Mouse (Mus musculus): ENCODE data around the gene Artn. TPM values are rescaled to one million over a fixed set of nuclear protein-coding genes. Genes with fewer than 3 reads are reported as not detected.

Artn gene
- total RNA-seq (2021): under 1 TPM; 0.11 to 0.21 TPM

DNA sequence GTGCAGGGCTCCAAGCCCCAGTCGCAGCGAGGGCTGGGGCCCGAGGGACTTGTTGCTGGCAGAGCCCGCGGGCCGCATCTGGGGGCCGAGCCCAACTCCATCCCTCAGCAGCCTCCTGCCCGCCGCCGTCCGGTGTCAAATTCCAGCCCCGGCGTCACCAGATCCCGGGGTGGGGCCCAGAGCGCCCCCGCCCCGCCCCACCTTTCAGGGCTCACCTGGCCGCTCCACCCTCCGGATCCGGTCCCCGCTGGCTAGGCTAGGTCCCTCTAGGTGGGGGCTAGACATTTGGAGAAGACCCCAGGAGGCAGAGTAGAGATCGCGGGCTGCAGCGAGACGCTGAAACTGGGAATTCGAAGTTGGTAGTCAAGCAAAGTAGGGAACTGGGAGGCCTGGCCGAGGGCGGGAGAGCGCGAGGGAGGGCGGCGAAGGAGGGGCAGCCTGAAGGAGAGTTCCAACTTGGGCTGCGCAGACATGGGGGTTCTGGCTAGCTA lies at the start of gene Artn:
TSS of gene Artn (minus strand) at position 373 of the 491 bp plus-strand sequence.
- no peak for DNase-seq (ENCODE audit: low spot score)
- intact Hi-C loops (cut with DNase I): loop anchor here (5.0 kb wide), 1 partner anchor 102 kb away; no protein-coding TSS in a partner anchor

GRCm38 (mm10) chr4:117979181-117979580 lies 49.6 kb upstream of the Artn start:
- DNase-seq (ENCODE audit: low spot score): no peak
- intact Hi-C loops (cut with DNase I): no loop called here

DNA sequence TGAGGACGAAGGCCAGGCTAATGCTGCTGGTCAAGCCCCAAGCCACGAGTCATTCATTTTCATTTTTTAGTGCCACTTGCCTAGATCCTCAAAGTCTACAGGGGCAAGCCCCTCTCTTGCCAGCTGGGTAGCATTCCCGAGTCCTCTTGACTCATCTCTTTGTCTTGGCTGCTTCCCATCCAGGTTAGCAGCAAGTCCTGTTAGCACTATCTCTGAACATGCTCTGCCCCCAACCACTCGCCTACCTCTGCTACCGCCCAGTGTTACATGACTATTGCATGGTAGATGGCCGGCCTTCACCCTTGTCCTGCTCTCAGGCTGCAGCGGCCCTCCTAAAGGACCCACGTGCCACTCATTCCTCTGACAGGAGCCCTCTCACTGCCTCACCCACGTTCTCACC lies 48.7 kb upstream of the Artn start:
- DNase-seq (ENCODE audit: low spot score): no peak
- intact Hi-C loops (cut with DNase I): no loop called here

- intact Hi-C loops (cut with DNase I): no loop called here
Measured at GRCm38 (mm10) chr4:117977841-117978240, 48.3 kb upstream of the Artn start.

GRCm38 (mm10) chr4:117977371-117977770 lies 47.8 kb upstream of the Artn start:
- no peak for DNase-seq (ENCODE audit: low spot score)
- intact Hi-C loops (cut with DNase I): no loop called here

More at GRCm38 (mm10) chr4:117977841-117978240, 48.3 kb upstream of the Artn start:
- DNase-seq (ENCODE audit: low spot score): no peak

DNA sequence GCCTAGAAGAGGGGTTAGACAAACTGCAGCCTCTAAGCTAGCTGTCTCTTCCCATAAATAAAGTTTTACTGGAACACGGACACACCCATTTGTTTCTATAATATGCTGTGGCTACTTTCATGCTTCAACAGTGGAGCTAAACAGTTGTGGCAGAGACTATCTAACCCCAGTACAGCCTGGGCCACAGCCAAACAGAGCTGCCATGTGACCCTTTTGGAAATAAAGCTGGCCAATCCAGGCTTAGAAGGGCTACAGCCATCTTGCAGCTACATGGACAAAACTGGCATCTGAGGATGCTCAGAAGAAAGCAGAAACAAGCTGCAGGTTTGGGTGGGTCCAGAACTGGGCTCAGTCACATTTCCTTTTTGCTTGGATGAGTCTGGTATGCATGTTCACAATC lies 46.3 kb upstream of the Artn start:
- DNase-seq (ENCODE audit: low spot score): no peak
- intact Hi-C loops (cut with DNase I): no loop called here

DNA sequence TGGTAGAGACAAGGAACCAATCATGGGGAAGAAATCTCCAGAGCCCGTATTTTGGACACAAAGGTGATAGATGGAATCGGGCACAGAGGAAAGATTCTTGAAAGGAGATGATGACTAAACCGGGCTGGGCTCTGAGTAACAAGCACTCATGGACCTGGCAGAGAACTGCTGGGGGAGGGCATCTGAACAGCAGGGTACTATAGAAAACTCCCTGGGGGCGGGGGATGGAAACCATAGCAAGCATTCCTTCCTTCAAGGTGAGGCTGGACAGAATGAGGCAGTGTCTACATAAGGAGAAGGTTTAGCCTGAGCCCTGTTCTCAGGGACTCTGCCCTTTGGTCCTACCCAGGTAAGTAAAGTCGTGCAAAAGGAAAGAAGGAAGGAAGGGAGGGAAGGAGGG lies 45.2 kb upstream of the Artn start:
- no peak for DNase-seq (ENCODE audit: low spot score)
- intact Hi-C loops (cut with DNase I): no loop called here

GRCm38 (mm10) chr4:117972999-117973398 lies 43.4 kb upstream of the Artn start:
- intact Hi-C loops (cut with DNase I): no loop called here
- DNase-seq (ENCODE audit: low spot score): no peak

DNA sequence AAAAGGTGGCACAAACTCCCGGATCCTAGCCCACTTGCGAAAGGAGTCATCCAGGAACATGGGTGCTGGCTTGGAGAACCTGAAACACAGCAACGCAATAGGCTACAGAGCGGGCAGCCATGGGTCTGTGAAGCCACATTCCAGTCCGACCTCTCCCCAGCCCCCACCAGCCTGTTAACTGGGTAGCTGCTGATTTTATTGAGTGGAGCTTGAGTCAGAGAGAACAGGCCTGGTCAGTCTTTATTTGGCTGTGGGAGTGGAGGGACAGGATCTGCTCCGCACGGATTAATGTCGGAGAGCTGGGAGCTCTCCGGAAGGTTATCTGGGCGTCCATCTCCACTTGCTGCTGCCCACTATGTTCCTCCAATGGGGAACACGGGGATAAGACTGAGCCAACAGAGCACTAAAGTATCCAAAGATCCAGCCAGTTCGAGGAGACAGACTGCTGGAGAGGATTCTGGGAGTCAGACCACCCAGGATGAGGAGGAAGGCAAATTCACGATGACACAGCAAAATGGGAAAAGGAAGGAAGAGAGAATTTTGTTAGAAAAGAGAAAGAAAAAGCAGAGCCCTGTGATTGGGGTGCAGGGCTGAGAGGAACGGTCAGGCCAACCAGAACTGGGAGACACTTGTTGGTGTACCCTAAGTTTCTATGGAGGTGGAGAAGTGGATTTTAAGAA lies 34.9 kb upstream of the Artn start:
- intact Hi-C loops (cut with DNase I): no loop called here
- DNase-seq (ENCODE audit: low spot score): no peak

GRCm38 (mm10) chr4:117957492-117957891 lies 27.9 kb upstream of the Artn start:
- intact Hi-C loops (cut with DNase I): no loop called here
- DNase-seq (ENCODE audit: low spot score): no peak

- DNase-seq (ENCODE audit: low spot score): no peak
- intact Hi-C loops (cut with DNase I): no loop called here
Measured at GRCm38 (mm10) chr4:117947493-117947892, 17.9 kb upstream of the Artn start.

DNA sequence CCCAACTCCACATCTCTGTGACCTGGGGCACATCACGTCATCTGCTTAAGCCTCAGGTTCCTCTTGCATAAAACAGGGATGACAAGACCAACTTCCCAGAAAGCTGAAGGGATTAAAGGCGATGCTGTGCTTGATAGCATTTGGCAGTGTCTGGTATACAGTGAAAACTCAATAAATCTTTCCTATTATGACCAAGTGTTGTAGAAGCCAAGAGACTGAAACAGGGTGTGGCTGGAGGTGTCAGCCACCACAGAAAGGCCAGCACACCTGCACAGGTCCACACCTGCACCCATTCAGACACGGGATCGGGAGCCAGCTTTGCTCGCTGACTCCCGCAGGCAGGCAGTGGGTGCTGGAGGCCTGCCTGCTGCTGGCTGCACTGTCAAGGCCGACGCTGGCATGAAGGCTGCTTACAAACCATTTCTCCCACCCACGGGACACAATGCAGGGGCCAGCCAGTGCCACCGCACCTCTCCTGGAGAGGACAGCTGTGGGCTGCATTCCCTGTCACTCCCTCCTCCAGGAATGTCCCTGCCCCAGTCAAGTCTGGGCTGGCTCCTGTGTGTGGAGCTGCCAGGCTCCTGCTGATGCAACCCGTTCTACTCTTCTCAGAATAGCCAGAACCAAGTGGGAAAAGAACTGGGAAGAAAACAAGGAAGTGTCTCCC lies 17.2 kb upstream of the Artn start:
- intact Hi-C loops (cut with DNase I): no loop called here
- DNase-seq (ENCODE audit: low spot score): no peak

DNA sequence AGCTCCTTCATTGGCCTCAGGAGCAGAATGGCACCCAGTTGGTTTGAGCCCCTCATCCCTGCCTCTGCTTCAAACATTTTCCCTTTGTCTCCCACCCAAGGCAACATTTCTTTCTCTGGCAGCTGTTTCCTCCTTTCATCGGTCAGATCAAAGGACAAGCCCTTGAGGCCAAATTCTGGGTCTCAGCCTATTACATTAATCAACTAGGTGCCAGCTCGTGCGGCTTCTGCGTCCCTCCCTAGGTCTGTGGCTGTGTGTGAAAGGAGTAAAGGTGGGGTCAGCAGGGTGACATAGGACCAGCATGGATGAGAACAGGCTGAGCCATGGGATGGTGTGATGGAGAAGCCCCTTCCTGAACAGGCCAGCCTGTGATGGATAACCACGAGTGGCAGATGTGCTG lies 13.8 kb upstream of the Artn start:
- intact Hi-C loops (cut with DNase I): no loop called here

DNA sequence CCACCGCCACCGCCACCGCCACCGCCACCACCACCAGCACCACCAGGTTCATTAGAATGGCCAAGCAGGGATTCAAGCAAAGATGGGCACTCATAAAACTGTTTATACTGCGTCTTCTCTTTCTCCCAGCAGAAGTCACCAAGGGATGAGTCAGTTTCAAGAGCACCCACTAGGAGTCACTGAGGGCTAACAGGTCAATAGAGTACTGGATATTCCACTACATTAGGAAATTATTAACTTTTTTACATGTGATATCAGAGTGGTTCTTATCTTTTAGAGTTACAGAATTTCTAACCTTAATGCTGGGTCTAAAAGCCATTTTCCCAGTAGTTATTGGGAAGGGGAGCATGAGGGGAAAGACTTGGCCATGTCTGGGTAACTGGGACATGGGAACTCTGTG lies 7.4 kb upstream of the Artn start:
- no peak for DNase-seq (ENCODE audit: low spot score)
- intact Hi-C loops (cut with DNase I): no loop called here

More for the DNA sequence above, 13.8 kb upstream of the Artn start:
- no peak for DNase-seq (ENCODE audit: low spot score)

DNA sequence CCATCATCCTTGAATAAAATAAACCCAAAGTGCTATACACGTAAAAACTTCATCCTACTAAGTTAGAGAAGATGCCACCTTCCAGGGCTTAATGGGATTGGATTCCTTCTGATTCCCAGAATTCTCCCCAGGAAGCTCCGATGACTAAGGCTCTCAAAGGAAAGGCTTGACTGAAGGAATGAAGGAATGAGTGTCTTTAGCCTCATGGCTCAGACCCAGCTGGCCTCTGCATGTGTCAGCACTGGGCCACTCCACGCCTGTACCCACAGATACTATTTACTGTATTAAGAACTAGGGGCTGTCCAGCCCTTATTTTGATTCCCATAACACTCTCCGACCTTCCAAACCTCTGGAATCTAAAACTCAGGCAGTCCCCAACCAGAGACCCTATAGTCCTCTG lies 4.5 kb upstream of the Artn start:
- intact Hi-C loops (cut with DNase I): no loop called here
- DNase-seq (ENCODE audit: low spot score): no peak

DNA sequence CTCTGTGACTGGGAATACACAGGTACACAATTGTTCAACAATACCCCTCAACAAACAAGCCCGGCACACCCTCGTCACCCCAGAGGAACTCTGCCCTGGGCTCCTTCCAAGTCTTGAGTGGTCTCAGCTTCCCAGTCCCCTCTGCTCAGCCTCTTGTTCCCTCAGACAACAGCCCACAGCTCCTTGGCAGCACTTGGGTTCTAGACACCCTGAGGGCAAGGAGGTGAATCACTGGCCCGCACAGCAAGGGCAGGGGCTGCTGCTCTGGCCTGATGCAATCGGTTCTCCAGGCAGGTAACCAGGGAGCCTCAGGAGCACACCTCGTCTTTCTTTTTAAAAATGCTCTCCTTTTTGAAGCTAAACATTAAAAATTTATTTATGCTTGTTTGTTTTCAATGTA lies 3.7 kb upstream of the Artn start:
- DNase-seq (ENCODE audit: low spot score): no peak
- intact Hi-C loops (cut with DNase I): no loop called here

GRCm38 (mm10) chr4:117928699-117929241 lies 793 bp downstream of the Artn start:
- no peak for DNase-seq (ENCODE audit: low spot score)
- intact Hi-C loops (cut with DNase I): loop anchor here (1.0 to 5.0 kb wide), 2 partner anchors 101 to 155 kb away; no protein-coding TSS in a partner anchor

DNA sequence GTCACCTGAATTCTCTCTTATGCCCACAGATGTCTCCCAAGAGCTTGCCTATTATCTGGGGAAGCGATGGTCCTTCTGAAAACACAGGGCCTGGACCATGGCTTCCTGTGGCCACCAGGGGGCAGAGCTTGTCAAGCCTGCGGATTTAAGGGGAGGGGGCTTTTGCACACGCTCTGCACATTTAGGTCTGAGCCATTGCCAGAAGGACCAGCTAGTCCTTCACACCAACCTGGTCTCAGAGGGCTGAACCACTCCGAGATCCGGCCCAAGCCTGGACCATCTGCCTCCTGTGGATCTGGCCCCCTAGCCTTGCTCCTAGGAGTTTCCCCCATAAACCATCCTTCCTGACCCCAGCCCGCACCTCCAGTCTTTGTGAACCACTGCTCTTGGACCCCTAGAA lies 1.3 kb downstream of the Artn start:
- intact Hi-C loops (cut with DNase I): loop anchor here (1.0 to 5.0 kb wide), 2 partner anchors 101 to 155 kb away; no protein-coding TSS in a partner anchor

GRCm38 (mm10) chr4:117926545-117927482 lies 2.7 kb downstream of the Artn start:
- DNase-seq (ENCODE audit: low spot score): no peak
- intact Hi-C loops (cut with DNase I): loop anchor here (5.0 kb wide), 1 partner anchor 100 kb away; no protein-coding TSS in a partner anchor

More for the DNA sequence above, 1.3 kb downstream of the Artn start:
- DNase-seq (ENCODE audit: low spot score): no peak

- intact Hi-C loops (cut with DNase I): loop anchor here (5.0 kb wide), 1 partner anchor 98 kb away; no protein-coding TSS in a partner anchor
- DNase-seq (ENCODE audit: low spot score): no peak
Measured at GRCm38 (mm10) chr4:117924916-117925315, 4.6 kb downstream of the Artn start.
